Mouse (Mus musculus): ENCODE results near the gene Lrrc52.

DNA sequence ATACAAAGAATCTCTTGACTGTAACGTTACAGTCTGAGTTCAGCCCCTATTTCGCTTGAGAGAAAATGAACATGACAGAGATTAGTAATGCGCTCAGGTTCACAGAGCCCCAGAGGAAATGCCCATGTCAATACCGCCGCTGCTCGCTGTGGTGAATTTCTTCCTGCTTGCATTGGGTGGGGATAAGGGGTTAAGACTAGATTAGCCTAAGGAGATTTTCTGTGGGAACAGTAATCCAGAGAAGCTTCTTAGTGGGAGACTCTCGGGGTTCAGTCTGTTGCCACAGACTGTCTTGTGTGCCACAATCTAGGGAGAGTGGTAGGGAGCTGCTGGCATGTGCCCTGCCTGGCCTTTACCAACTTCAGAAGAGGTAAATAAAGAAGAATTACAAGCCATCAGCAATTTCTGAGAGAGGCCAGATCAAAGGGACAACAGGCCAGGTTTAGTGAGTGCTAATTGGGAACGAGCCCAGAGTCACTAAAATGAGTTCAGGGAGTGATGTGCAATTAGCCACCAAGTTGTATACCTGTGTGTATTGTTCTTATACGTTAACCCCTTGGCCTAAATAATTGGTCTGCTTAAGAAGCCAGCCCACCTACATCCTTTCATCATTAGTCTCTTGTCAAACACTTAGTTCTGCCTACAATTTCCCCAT lies 28.2 kb downstream of the Lrrc52 start:
- TF ChIP-seq CTCF (IDR thresholded peaks at IDR 0.05) (no peak), POLR2A (IDR thresholded peaks at IDR 0.05; ENCODE audit: insufficient read depth, low read depth, low read length) (no peak)
